Mouse (Mus musculus) liver, embryonic 14 days (tissue): ENCODE measurements around the gene Slc5a6. TPM values are rescaled to one million over a fixed set of nuclear protein-coding genes. Genes with fewer than 3 reads are reported as not detected.

Experiments used
- polyA plus RNA-seq: library from polyadenylated mRNA; depleted of rRNA; stranded (reverse); fragments of >200 nt; gene quantifications from 2 replicates; pipeline ENCODE4 v1.2.3, GENCODE M21; 2012; rRNA removed

The Slc5a6 gene
- polyA plus RNA-seq = 4.0 and 4.7 TPM in 2 replicates

GRCm38 (mm10) chr5:31048763-31049641, at the start of gene Slc5a6:
Gene Slc5a6, minus strand, starts transcription at chr5:31048924.

GRCm38 (mm10) chr5:31054261-31055215, 5.8 kb upstream of the Slc5a6 start, which contains the start of gene Cad:
Gene Cad, plus strand, starts transcription at chr5:31054780.

GRCm38 (mm10) chr5:31047848-31048762, 619 bp downstream of the Slc5a6 start, which contains the start of gene Atraid:
Gene Atraid, plus strand, starts transcription at chr5:31048312.

Other genes with a start within 250 kb of the Slc5a6 start
- 2.2 and 2.3 TPM in 2 replicates for gene Mapre3, start 234.3 kb downstream of the Slc5a6 start, polyA plus RNA-seq
- gene Tmem214, start 180.9 kb downstream of the Slc5a6 start, polyA plus RNA-seq = 18.7 and 23.0 TPM in 2 replicates
- gene Agbl5, start 160.2 kb downstream of the Slc5a6 start, polyA plus RNA-seq = 3.8 and 4.8 TPM in 2 replicates
- gene Ost4, start 141.1 kb downstream of the Slc5a6 start, polyA plus RNA-seq = 203 and 205 TPM in 2 replicates
- 18.7 and 19.4 TPM in 2 replicates for gene Emilin1, start 135.5 kb downstream of the Slc5a6 start, polyA plus RNA-seq
- 32.0 and 33.2 TPM in 2 replicates for gene Khk, start 127.5 kb downstream of the Slc5a6 start, polyA plus RNA-seq
- 4.2 and 4.3 TPM in 2 replicates for gene Cgref1, start 103.3 kb downstream of the Slc5a6 start, polyA plus RNA-seq
- 81.6 and 91.4 TPM in 2 replicates for gene Preb, start 88.6 kb downstream of the Slc5a6 start, polyA plus RNA-seq
- gene Tcf23, start 80.3 kb downstream of the Slc5a6 start, polyA plus RNA-seq = 0.01 and 0.03 TPM in 2 replicates
- gene Atraid, start 612 bp downstream of the Slc5a6 start, polyA plus RNA-seq = 26.4 and 31.3 TPM in 2 replicates
- gene Cad, start 5.9 kb upstream of the Slc5a6 start, polyA plus RNA-seq = 16.6 and 19.0 TPM in 2 replicates
- not detected in 2 replicates for gene Dnajc5g, start 57.4 kb upstream of the Slc5a6 start, polyA plus RNA-seq
- 0.26 and 0.36 TPM in 2 replicates for gene Slc30a3, start 59.3 kb upstream of the Slc5a6 start, polyA plus RNA-seq
- gene Trim54, start 67.8 kb upstream of the Slc5a6 start, polyA plus RNA-seq = 0.31 TPM in 1 of 2 replicates, not detected in the other
- gene Ucn, start 89.9 kb upstream of the Slc5a6 start, polyA plus RNA-seq = not detected in 2 replicates
- 13.6 and 16.9 TPM in 2 replicates for gene Mpv17, start 105.3 kb upstream of the Slc5a6 start, polyA plus RNA-seq
- gene Gm29609, start 131.0 kb upstream of the Slc5a6 start, polyA plus RNA-seq = 0.66 and 0.67 TPM in 2 replicates
- 27.1 and 34.5 TPM in 2 replicates for gene Gtf3c2, start 131.2 kb upstream of the Slc5a6 start, polyA plus RNA-seq
- 21.9 and 25.8 TPM in 2 replicates for gene Snx17, start 144.3 kb upstream of the Slc5a6 start, polyA plus RNA-seq
- 28.7 and 31.5 TPM in 2 replicates for gene Eif2b4, start 144.5 kb upstream of the Slc5a6 start, polyA plus RNA-seq
- 7.7 and 8.9 TPM in 2 replicates for gene Zfp513, start 153.4 kb upstream of the Slc5a6 start, polyA plus RNA-seq
- gene Ppm1g, start 171.8 kb upstream of the Slc5a6 start, polyA plus RNA-seq = 123 and 129 TPM in 2 replicates
- gene Nrbp1, start 191.9 kb upstream of the Slc5a6 start, polyA plus RNA-seq = 27.8 and 31.3 TPM in 2 replicates
- gene Gm9970, start 192.3 kb upstream of the Slc5a6 start, polyA plus RNA-seq = not detected in 2 replicates
- 3.9 and 4.7 TPM in 2 replicates for gene Krtcap3, start 202.8 kb upstream of the Slc5a6 start, polyA plus RNA-seq
- gene Ift172, start 242.2 kb upstream of the Slc5a6 start, polyA plus RNA-seq = 3.4 and 3.7 TPM in 2 replicates
- gene Fndc4, start 247.2 kb upstream of the Slc5a6 start, polyA plus RNA-seq = 4.5 and 5.1 TPM in 2 replicates
- 15.1 and 17.6 TPM in 2 replicates for gene Gckr, start 248.5 kb upstream of the Slc5a6 start, polyA plus RNA-seq